Mouse (Mus musculus) midbrain, embryonic 16.5 days (tissue): Measurements from ENCODE around the gene Prtg. TPM values are rescaled to one million over a fixed set of nuclear protein-coding genes. Genes with fewer than 3 reads are reported as not detected.

Experiments used
- ATAC-seq: fragments of 200-750 bp; cut with Nextera tagmentation; 2 replicates; pipeline ENCODE4 v1.8.0; 2017; ENCODE audit warnings: moderate TSS enrichment
- H3K27ac ChIP-seq: fragments of 300-500 bp; sonication (generic); 2 replicates; pipeline ENCODE4 v1.5.1; 2014; ENCODE audit warnings: mild to moderate bottlenecking, low read length, mixed read lengths
- H3K27me3 ChIP-seq: fragments of 300-500 bp; sonication (generic); 2 replicates; pipeline ENCODE4 v1.6.1; 2014; ENCODE audit warnings: low read depth, low read length, mixed read lengths; ENCODE audit not compliant: control insufficient read depth, insufficient read depth
- H3K36me3 ChIP-seq: fragments of 300-500 bp; sonication (generic); 2 replicates; pipeline ENCODE4 v1.6.1; 2014; ENCODE audit warnings: mild to moderate bottlenecking, low read length, moderate library complexity, mixed read lengths; ENCODE audit not compliant: control insufficient read depth, insufficient read depth
- H3K4me1 ChIP-seq: fragments of 300-500 bp; sonication (generic); 2 replicates; pipeline ENCODE4 v1.6.1; 2014; ENCODE audit warnings: mild to moderate bottlenecking, low read length, mixed read lengths; ENCODE audit not compliant: control insufficient read depth, insufficient read depth
- H3K4me2 ChIP-seq: fragments of 300-500 bp; sonication (generic); 2 replicates; pipeline ENCODE4 v1.6.1; 2014; ENCODE audit warnings: mild to moderate bottlenecking, low read length, mixed read lengths
- H3K4me3 ChIP-seq: fragments of 300-500 bp; sonication (generic); 2 replicates; pipeline ENCODE4 v1.5.1; 2014; ENCODE audit warnings: low read depth, mild to moderate bottlenecking, low read length, moderate library complexity, mixed read lengths
- H3K9ac ChIP-seq: fragments of 300-500 bp; sonication (generic); 2 replicates; pipeline ENCODE4 v1.6.1; 2014; ENCODE audit warnings: low read depth, low read length, mixed read lengths
- H3K9me3 ChIP-seq: fragments of 300-500 bp; sonication (generic); replicated peaks from 2 replicates; pipeline ENCODE4 v1.6.1; 2014; ENCODE audit warnings: mild to moderate bottlenecking, low read length, mixed read lengths; ENCODE audit not compliant: control insufficient read depth, poor library complexity, severe bottlenecking
- WGBS: fragments of 180-500 bp; shearing (Covaris S2); extraction: QIAGEN DNeasy Blood & Tissue Kit; methylation state at CpG from one replicate; pipeline ENCODE4 v1.1.7; 2014; 5-methylcytosine and 5-hydroxymethylcytosine counted together
- polyA plus RNA-seq: library from polyadenylated mRNA; unstranded; fragments of >200 nt; fragmentation: Nextera tagmentation; extraction: Ambion mirVana; gene quantifications from 2 replicates; pipeline ENCODE4 v1.2.1, GENCODE M21; 2015

The Prtg gene
- polyA plus RNA-seq, 1 experiment from 2014 or later, result 0.41 TPM

DNA sequence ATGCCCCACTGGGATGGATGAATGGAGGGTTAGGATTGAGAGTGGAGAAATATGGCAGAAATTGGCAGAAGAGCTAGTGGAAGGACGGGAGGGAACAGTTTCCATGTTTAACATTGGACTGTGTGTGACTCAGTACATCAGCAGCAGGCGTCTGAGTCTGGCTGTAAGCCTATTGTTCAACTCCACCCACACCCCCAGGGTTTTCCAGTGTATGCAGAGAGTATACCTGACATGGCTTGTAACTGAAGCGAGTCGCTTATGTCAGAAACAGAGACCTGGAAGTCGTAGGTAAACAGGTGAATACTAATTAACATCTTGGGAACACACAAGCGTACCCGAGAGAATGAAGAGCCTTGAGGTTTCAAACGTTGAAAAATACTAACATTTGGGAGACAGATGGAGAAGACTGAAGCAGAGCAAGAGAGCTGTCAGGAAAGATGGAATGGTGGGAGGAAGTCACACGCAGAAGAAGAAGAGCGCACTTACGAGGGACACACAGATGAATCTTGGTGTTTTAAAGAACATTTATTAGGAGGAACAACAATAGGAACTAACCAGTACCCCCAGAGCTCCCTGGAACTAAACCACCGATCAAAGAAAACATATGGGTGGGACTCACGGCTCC is 124.6 kb downstream of the Prtg start:
- H3K4me2 ChIP-seq, result no peak overlapping the region
- no peak overlapping the region for H3K9ac ChIP-seq
- no peak overlapping the region for H3K27ac ChIP-seq
- peaks cover 20% of the 10 kb centered on the region for H3K4me1 ChIP-seq
- H3K4me3 ChIP-seq, result no peak overlapping the region
- H3K36me3 ChIP-seq, result no peaks in the 10 kb centered on the region
- ATAC-seq, result no peak
- H3K9me3 ChIP-seq, result no peaks in the 10 kb centered on the region
- WGBS, result 82% methylated on average over 13 of the region's 13 CpGs
- no peaks in the 10 kb centered on the region for H3K27me3 ChIP-seq

GRCm38 (mm10) chr9:72935309-72935708 is 128.6 kb downstream of the Prtg start:
- Histone ChIP-seq H3K4me3 (no peak overlapping the region), H3K36me3 (no peaks in the 10 kb centered on the region), H3K27ac (no peak overlapping the region), H3K9ac (no peak overlapping the region), H3K4me2 (no peak overlapping the region), H3K27me3 (no peaks in the 10 kb centered on the region), H3K9me3 (no peaks in the 10 kb centered on the region), H3K4me1 (no peaks in the 10 kb centered on the region)
- no peak for ATAC-seq
- 90% methylated on average over 4 of the region's 4 CpGs for WGBS

- no peak overlapping the region for H3K4me2 ChIP-seq
- H3K4me1 ChIP-seq, result no peaks in the 10 kb centered on the region
- ATAC-seq, result no peak
- H3K27me3 ChIP-seq, result no peaks in the 10 kb centered on the region
- H3K4me3 ChIP-seq, result no peak overlapping the region
- no peaks in the 10 kb centered on the region for H3K9me3 ChIP-seq
- WGBS, result 84% methylated on average over 2 of the region's 2 CpGs
- no peaks in the 10 kb centered on the region for H3K36me3 ChIP-seq
- no peak overlapping the region for H3K27ac ChIP-seq
- H3K9ac ChIP-seq, result no peak overlapping the region
These were observed 129.6 kb downstream of the Prtg start for GRCm38 (mm10) chr9:72936301-72936700.

DNA sequence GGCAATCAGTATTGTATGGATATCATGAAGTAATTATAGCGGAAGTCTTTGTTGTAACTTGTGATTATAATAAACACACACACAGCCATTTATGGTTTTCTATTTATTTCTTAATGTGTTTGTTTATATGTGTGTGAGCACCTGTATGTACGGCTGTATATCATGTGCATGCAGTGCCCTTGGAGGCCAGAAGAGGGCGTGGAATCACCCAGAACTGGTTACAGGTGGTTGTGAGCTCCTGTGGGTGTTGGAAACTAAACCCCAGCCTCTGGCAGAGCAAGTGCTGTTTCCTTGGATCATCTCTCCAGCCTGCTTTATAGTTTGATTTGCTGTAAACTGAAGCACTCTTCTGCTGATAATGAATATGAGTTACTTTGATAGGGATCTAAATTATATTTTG is 136.8 kb downstream of the Prtg start:
- Histone ChIP-seq H3K27ac (no peak overlapping the region), H3K27me3 (no peaks in the 10 kb centered on the region)

DNA sequence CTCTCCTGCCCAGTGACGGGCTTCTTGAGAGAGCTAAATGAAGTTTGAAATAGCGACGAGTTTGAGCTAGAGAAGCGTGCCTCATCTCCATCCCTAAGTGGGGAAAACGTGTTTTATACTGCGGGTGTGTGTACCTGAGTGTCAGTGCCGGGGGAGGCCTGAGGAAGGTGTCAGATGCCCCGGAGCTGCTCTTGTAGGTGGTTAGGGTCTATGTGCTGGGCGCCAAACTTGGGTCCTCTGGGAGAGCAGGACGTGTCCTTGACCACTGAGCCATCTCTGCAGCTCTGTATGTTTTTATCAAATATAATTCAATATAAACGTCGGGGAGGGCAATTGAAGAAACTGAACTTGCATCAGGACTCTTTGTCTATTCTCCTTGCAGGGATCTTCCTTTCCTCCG is 137.6 kb downstream of the Prtg start:
- WGBS, result 95% methylated on average over 13 of the region's 13 CpGs
- Histone ChIP-seq H3K4me2 (no peak overlapping the region), H3K4me1 (no peaks in the 10 kb centered on the region), H3K27ac (no peak overlapping the region), H3K36me3 (peaks cover 23% of the 10 kb centered on the region), H3K9me3 (no peaks in the 10 kb centered on the region; the same call in 1 of the 2 replicates), H3K27me3 (no peaks in the 10 kb centered on the region), H3K4me3 (no peak overlapping the region), H3K9ac (no peak overlapping the region)
- no peak for ATAC-seq

More for the DNA sequence above, 136.8 kb downstream of the Prtg start:
- peaks cover 23% of the 10 kb centered on the region for H3K36me3 ChIP-seq
- 60% methylated on average over 3 of the region's 3 CpGs for WGBS
- no peaks in the 10 kb centered on the region; the same call in 1 of the 2 replicates for H3K9me3 ChIP-seq
- H3K9ac ChIP-seq, result no peak overlapping the region
- H3K4me1 ChIP-seq, result no peaks in the 10 kb centered on the region
- no peak for ATAC-seq
- H3K4me2 ChIP-seq, result no peak overlapping the region
- no peak overlapping the region for H3K4me3 ChIP-seq

DNA sequence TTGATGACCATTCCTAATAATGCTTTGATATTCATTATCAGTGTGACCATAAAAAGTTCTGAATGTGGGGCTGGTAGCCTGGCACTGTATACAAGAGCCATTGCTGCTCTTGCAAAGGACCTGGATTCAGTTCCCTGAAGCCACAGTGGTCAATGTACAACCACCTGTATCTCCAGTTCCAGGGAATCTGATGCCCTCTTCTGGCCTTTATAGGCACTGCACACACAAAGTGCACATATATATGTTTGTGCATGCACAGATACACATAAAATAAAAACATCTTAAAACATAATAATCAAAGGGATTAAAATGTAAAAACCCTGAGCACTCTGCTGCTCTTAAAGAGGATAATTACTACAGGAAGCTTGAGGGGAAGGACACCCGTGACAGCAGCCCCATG is 140.3 kb downstream of the Prtg start:
- Histone ChIP-seq H3K9me3 (no peaks in the 10 kb centered on the region; the same call in 1 of the 2 replicates), H3K4me3 (no peak overlapping the region), H3K27ac (no peak overlapping the region), H3K9ac (no peak overlapping the region), H3K4me2 (no peak overlapping the region), H3K4me1 (no peaks in the 10 kb centered on the region), H3K36me3 (peaks cover 23% of the 10 kb centered on the region), H3K27me3 (no peaks in the 10 kb centered on the region)
- 95% methylated on average over 1 of the region's 1 CpGs for WGBS
- no peak for ATAC-seq

DNA sequence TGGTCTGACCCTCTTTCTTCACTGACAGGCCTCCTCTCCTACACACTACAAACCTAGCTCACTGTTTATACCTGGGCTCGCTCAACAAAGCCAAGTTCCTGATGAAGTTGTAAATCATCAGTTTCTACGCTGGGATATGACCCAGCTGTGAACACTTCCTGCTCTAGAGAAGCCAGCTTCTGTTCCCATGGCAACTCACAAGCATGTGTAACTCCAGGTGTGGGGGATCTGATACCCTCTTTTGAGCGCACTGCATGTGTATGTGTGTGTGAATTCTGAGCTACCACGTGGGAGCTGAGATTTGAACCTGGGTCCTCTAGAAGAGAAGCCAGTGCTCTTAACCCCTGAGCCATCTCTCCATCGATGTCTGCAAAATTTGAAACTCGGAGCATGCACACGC is 142.9 kb downstream of the Prtg start:
- no peaks in the 10 kb centered on the region for H3K4me1 ChIP-seq
- no peaks in the 10 kb centered on the region for H3K27me3 ChIP-seq
- H3K36me3 ChIP-seq, result peaks cover 23% of the 10 kb centered on the region
- no peak overlapping the region for H3K9ac ChIP-seq
- no peak overlapping the region for H3K4me3 ChIP-seq
- 78% methylated on average over 7 of the region's 7 CpGs for WGBS
- no peak for ATAC-seq
- no peak overlapping the region for H3K4me2 ChIP-seq
- no peak overlapping the region for H3K27ac ChIP-seq
- no peaks in the 10 kb centered on the region; the same call in 1 of the 2 replicates for H3K9me3 ChIP-seq

DNA sequence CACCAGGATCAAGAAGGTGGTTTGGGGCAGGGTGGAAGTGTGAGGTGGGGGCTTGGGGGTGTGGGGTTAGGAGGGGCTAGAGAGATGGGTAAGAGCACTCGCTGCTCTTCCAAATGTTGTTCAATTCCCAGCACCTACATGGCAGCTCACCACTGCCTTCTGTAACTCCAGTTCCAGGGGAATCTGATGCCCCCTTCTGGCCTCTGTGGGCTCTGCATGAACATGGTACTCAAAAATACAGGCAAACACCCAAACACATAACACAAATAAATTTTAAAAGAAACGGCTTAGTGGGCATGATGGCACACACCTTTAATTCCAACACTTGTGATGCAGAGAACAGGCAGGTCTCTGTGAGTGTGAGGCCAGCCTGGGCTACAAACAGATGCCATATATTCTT is 148.1 kb downstream of the Prtg start:
- Histone ChIP-seq H3K9me3 (no peaks in the 10 kb centered on the region), H3K9ac (no peak overlapping the region), H3K4me3 (no peak overlapping the region), H3K4me2 (no peak overlapping the region), H3K4me1 (peaks cover 4% of the 10 kb centered on the region), H3K27ac (no peak overlapping the region), H3K36me3 (no peaks in the 10 kb centered on the region), H3K27me3 (no peaks in the 10 kb centered on the region)
- 48% methylated on average over 2 of the region's 2 CpGs for whole genome bisulfite sequencing
- ATAC-seq, result no peak

DNA sequence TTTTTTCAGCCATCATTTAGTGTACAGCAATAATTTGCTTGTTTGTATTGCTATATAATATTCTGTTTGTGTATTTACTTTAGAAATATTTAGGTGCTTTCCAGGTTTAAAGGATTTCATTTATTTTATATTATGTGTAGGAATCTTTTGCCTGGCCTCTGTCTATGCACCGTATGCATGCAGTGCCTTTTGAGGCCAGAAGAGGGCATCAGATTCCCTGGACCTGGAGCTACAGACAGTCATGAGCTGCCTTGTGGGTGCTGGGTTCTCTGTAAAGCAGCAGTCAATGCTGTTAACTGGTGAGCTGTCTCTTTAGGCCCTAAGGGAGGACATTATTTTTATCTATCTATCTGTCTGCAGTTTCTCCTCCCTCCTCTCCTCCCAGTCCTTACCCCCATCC is 148.9 kb downstream of the Prtg start:
- WGBS, result 18% methylated on average over 1 of the region's 1 CpGs
- no peak for ATAC-seq

More for the DNA sequence above, 148.9 kb downstream of the Prtg start:
- Histone ChIP-seq H3K4me2 (no peak overlapping the region), H3K36me3 (no peaks in the 10 kb centered on the region), H3K9me3 (no peaks in the 10 kb centered on the region), H3K27me3 (no peaks in the 10 kb centered on the region), H3K9ac (no peak overlapping the region), H3K4me3 (no peak overlapping the region), H3K4me1 (peaks cover 4% of the 10 kb centered on the region), H3K27ac (no peak overlapping the region)
